Mouse (Mus musculus): ENCODE results near the gene Spint2. TPM values are rescaled to one million over a fixed set of nuclear protein-coding genes. Genes with fewer than 3 reads are reported as not detected.

Gene Spint2
- polyA plus RNA-seq, 1 experiment from 2014 or later = 80.7 TPM

GRCm38 (mm10) chr7:29316137-29316734, 34.5 kb upstream of the Spint2 start:
- peak overlapping the region; percentile 90 for H3K27ac ChIP-seq (replicated peaks; ENCODE audit: low read depth, low read length)
- no peak overlapping the region for H3K4me3 ChIP-seq (ENCODE audit: low read depth, low read length)
- no peak for ATAC-seq (ENCODE audit: insufficient number of reproducible peaks, low FRiP score, low TSS enrichment, low read depth)
- H3K9ac ChIP-seq (ENCODE audit: low read length) = peak overlapping the region; percentile 17; the same call in 1 of the 2 replicates
- WGBS = 68% methylated on average over 17 of the region's 17 CpGs
- no peak overlapping the region for H3K4me2 ChIP-seq (ENCODE audit: low read depth, severe bottlenecking)
- no peaks in the 10 kb centered on the region for H3K9me3 ChIP-seq (ENCODE audit: control insufficient read depth, low read length)
- no peaks in the 10 kb centered on the region; the same call in none of the 2 replicates for H3K36me3 ChIP-seq (ENCODE audit: control insufficient read depth, insufficient read depth, low read length)
- peaks cover 76% of the 10 kb centered on the region for H3K4me1 ChIP-seq (ENCODE audit: control insufficient read depth, insufficient read depth, low read length)
- DNase-seq (ENCODE audit: low spot score) = no peak
- no peaks in the 10 kb centered on the region for H3K27me3 ChIP-seq (ENCODE audit: control insufficient read depth, insufficient read depth, low read length)

GRCm38 (mm10) chr7:29314844-29315628, 33.3 kb upstream of the Spint2 start:
- peaks cover 66% of the 10 kb centered on the region for H3K4me1 ChIP-seq (ENCODE audit: control insufficient read depth, insufficient read depth, low read length)
- H3K4me3 ChIP-seq (ENCODE audit: low read depth, low read length) = no peak overlapping the region
- no peaks in the 10 kb centered on the region for H3K9me3 ChIP-seq (ENCODE audit: control insufficient read depth, low read length)
- DNase-seq (ENCODE audit: low spot score) (no peak), ATAC-seq (ENCODE audit: insufficient number of reproducible peaks, low FRiP score, low TSS enrichment, low read depth) (no peak)
- H3K27me3 ChIP-seq (ENCODE audit: control insufficient read depth, insufficient read depth, low read length) = no peaks in the 10 kb centered on the region
- no peak overlapping the region for H3K4me2 ChIP-seq (ENCODE audit: low read depth, severe bottlenecking)
- H3K27ac ChIP-seq (replicated peaks; ENCODE audit: low read depth, low read length) = peak overlapping the region; percentile 36; the same call in 1 of the 2 replicates
- H3K9ac ChIP-seq (ENCODE audit: low read length) = no peak overlapping the region
- 83% methylated on average over 13 of the region's 13 CpGs for WGBS
- H3K36me3 ChIP-seq (ENCODE audit: control insufficient read depth, insufficient read depth, low read length) = no peaks in the 10 kb centered on the region; the same call in none of the 2 replicates

GRCm38 (mm10) chr7:29313572-29314261, 32.0 kb upstream of the Spint2 start:
- Histone ChIP-seq H3K9ac (ENCODE audit: low read length) (no peak overlapping the region), H3K4me1 (ENCODE audit: control insufficient read depth, insufficient read depth, low read length) (peaks cover 63% of the 10 kb centered on the region), H3K4me3 (ENCODE audit: low read depth, low read length) (no peak overlapping the region), H3K9me3 (ENCODE audit: control insufficient read depth, low read length) (no peaks in the 10 kb centered on the region), H3K4me2 (ENCODE audit: low read depth, severe bottlenecking) (no peak overlapping the region), H3K27ac (replicated peaks; ENCODE audit: low read depth, low read length) (no peak overlapping the region), H3K27me3 (ENCODE audit: control insufficient read depth, insufficient read depth, low read length) (no peaks in the 10 kb centered on the region), H3K36me3 (ENCODE audit: control insufficient read depth, insufficient read depth, low read length) (no peaks in the 10 kb centered on the region; the same call in none of the 2 replicates)
- no peak for ATAC-seq (ENCODE audit: insufficient number of reproducible peaks, low FRiP score, low TSS enrichment, low read depth)
- DNase-seq (ENCODE audit: low spot score) = no peak
- WGBS = 48% methylated on average over 9 of the region's 9 CpGs

DNA sequence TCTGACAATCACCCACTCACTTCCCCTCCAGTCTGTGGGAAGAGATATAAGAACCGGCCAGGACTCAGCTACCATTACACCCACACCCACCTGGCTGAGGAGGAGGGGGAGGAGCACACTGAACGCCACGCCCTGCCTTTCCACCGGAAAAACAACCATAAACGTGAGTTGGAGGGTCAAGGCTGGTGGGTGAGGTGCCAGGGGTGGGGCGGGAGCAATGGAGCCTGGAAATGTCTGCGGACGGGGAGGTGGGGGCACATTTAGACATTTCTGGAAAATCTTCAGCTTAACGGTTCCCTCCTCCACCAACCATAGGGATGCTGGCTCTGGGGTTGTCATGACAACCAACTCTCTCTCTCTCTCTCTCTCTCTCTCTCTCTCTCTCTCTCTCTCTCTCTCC, 31.3 kb upstream of the Spint2 start:
- ATAC-seq (ENCODE audit: insufficient number of reproducible peaks, low FRiP score, low TSS enrichment, low read depth) (no peak), DNase-seq (ENCODE audit: low spot score) (peak; percentile 28)
- Histone ChIP-seq H3K27me3 (ENCODE audit: control insufficient read depth, insufficient read depth, low read length) (no peaks in the 10 kb centered on the region), H3K4me2 (ENCODE audit: low read depth, severe bottlenecking) (peak overlapping the region; percentile 10; the same call in 1 of the 2 replicates), H3K27ac (replicated peaks; ENCODE audit: low read depth, low read length) (no peak overlapping the region), H3K4me3 (ENCODE audit: low read depth, low read length) (no peak overlapping the region), H3K36me3 (ENCODE audit: control insufficient read depth, insufficient read depth, low read length) (no peaks in the 10 kb centered on the region; the same call in none of the 2 replicates), H3K9ac (ENCODE audit: low read length) (no peak overlapping the region), H3K4me1 (ENCODE audit: control insufficient read depth, insufficient read depth, low read length) (peaks cover 61% of the 10 kb centered on the region), H3K9me3 (ENCODE audit: control insufficient read depth, low read length) (no peaks in the 10 kb centered on the region)
- WGBS = 27% methylated on average over 9 of the region's 9 CpGs

DNA sequence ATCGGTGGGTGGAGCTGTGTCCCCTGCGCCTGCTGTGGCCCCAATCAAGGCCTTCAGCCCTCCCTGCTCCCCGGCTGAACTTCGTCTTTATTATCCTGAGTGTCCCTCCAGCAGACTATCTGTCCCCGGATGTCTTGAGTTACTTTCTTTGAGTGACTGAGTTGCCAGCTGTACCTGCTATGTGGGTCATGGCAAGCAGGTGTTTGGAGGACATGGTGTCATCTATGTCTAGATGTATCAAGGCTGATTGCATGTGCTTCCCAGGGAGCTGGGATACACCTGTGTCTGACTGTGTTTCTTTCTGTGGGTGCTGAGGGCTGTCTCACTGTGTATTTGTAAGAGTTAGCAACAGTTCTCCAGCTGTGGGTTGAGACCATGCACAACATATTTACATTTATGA, 28.0 kb upstream of the Spint2 start:
- H3K36me3 ChIP-seq (ENCODE audit: control insufficient read depth, insufficient read depth, low read length) = no peaks in the 10 kb centered on the region; the same call in 1 of the 2 replicates
- H3K27ac ChIP-seq (replicated peaks; ENCODE audit: low read depth, low read length) = no peak overlapping the region; the same call in 1 of the 2 replicates
- H3K4me3 ChIP-seq (ENCODE audit: low read depth, low read length) = peak overlapping the region; percentile 69
- peaks cover 45% of the 10 kb centered on the region for H3K4me1 ChIP-seq (ENCODE audit: control insufficient read depth, insufficient read depth, low read length)
- H3K27me3 ChIP-seq (ENCODE audit: control insufficient read depth, insufficient read depth, low read length) = no peaks in the 10 kb centered on the region
- no peaks in the 10 kb centered on the region for H3K9me3 ChIP-seq (ENCODE audit: control insufficient read depth, low read length)
- WGBS = 3% methylated on average over 5 of the region's 5 CpGs
- DNase-seq (ENCODE audit: low spot score) (no peak), ATAC-seq (ENCODE audit: insufficient number of reproducible peaks, low FRiP score, low TSS enrichment, low read depth) (no peak)
- H3K4me2 ChIP-seq (ENCODE audit: low read depth, severe bottlenecking) = peak overlapping the region; percentile 76
- H3K9ac ChIP-seq (ENCODE audit: low read length) = peak overlapping the region; percentile 74

DNA sequence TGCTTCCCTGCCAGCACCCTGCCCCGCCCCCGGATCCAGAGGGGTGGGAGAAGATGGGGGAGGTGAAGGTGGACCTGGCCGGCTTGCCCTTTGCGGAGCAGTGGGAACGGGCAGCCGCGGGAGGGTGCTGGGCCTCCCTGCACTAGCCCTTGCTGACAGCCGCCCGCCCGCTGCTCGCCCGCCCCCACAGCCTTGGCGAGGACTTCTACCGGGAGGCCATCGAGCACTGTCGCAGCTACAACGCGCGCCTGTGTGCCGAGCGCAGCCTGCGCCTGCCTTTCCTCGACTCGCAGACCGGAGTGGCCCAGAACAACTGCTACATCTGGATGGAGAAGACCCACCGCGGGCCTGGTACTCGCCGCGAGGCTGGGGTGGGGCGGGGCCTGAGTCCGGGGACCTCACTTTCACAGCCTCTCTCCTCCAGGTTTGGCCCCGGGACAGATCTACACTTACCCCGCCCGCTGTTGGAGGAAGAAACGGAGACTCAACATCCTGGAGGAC, 27.6 kb upstream of the Spint2 start:
- peak overlapping the region; percentile 69 for H3K4me3 ChIP-seq (ENCODE audit: low read depth, low read length)
- H3K9me3 ChIP-seq (ENCODE audit: control insufficient read depth, low read length) = no peaks in the 10 kb centered on the region
- H3K4me2 ChIP-seq (ENCODE audit: low read depth, severe bottlenecking) = peak overlapping the region; percentile 76
- no peaks in the 10 kb centered on the region; the same call in 1 of the 2 replicates for H3K36me3 ChIP-seq (ENCODE audit: control insufficient read depth, insufficient read depth, low read length)
- peaks cover 46% of the 10 kb centered on the region for H3K4me1 ChIP-seq (ENCODE audit: control insufficient read depth, insufficient read depth, low read length)
- peak overlapping the region; percentile 56; the same call in 1 of the 2 replicates for H3K27ac ChIP-seq (replicated peaks; ENCODE audit: low read depth, low read length)
- ATAC-seq (ENCODE audit: insufficient number of reproducible peaks, low FRiP score, low TSS enrichment, low read depth) = no peak
- peak; percentile 61 for DNase-seq (ENCODE audit: low spot score)
- WGBS = under 1% methylated on average over 35 of the region's 36 CpGs
- H3K9ac ChIP-seq (ENCODE audit: low read length) = peak overlapping the region; percentile 74
- no peaks in the 10 kb centered on the region for H3K27me3 ChIP-seq (ENCODE audit: control insufficient read depth, insufficient read depth, low read length)

GRCm38 (mm10) chr7:29307350-29308104, 25.8 kb upstream of the Spint2 start:
- H3K9me3 ChIP-seq (ENCODE audit: control insufficient read depth, low read length) = no peaks in the 10 kb centered on the region
- peak overlapping the region; percentile 69 for H3K4me3 ChIP-seq (ENCODE audit: low read depth, low read length)
- peak overlapping the region; percentile 53 for H3K9ac ChIP-seq (ENCODE audit: low read length)
- no peaks in the 10 kb centered on the region; the same call in none of the 2 replicates for H3K36me3 ChIP-seq (ENCODE audit: control insufficient read depth, insufficient read depth, low read length)
- no peak overlapping the region for H3K27ac ChIP-seq (replicated peaks; ENCODE audit: low read depth, low read length)
- peak; percentile 80 for ATAC-seq (ENCODE audit: insufficient number of reproducible peaks, low FRiP score, low TSS enrichment, low read depth)
- H3K27me3 ChIP-seq (ENCODE audit: control insufficient read depth, insufficient read depth, low read length) = no peaks in the 10 kb centered on the region
- H3K4me2 ChIP-seq (ENCODE audit: low read depth, severe bottlenecking) = peak overlapping the region; percentile 76
- peak; percentile 91 for DNase-seq (ENCODE audit: low spot score)
- H3K4me1 ChIP-seq (ENCODE audit: control insufficient read depth, insufficient read depth, low read length) = peaks cover 31% of the 10 kb centered on the region
- 2% methylated on average over 41 of the region's 42 CpGs for WGBS

Measured in limb, embryonic 11.5 days (tissue).